Mouse (Mus musculus): ENCODE data around the gene Ptprd. TPM values are rescaled to one million over a fixed set of nuclear protein-coding genes. Genes with fewer than 3 reads are reported as not detected.

Gene Ptprd
- polyA plus RNA-seq, 1 experiment from 2014 or later: not detected

DNA sequence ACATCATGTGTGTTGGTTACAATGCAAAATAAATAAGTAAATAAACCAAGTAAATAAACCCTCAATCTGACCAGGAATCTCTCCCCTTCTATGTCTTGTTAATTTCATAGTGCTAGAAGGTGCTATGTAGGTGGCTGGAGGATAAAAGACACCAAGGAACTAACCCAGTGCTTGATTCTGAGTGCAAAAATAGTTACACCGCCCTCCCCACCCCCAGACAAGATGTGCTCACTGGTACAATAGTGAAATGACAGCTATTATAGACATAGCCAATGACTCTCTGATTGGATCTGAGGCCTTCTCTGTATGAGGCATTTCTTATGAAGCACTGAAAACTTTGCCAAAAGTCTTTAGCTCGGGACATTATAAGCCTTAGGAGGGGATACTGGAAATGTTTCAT, 1857.6 kb downstream of the Ptprd start:
- no peaks in the 10 kb centered on the region for H3K79me2 ChIP-seq (ENCODE audit: inconsistent target)
- H3K27ac ChIP-seq: no peak overlapping the region
- 66% methylated on average over 2 of the region's 2 CpGs for WGBS (ENCODE audit: missing documents)
- no peak overlapping the region for H3K4me3 ChIP-seq (ENCODE audit: inconsistent target)
- H3K36me3 ChIP-seq (ENCODE audit: inconsistent target): no peaks in the 10 kb centered on the region

DNA sequence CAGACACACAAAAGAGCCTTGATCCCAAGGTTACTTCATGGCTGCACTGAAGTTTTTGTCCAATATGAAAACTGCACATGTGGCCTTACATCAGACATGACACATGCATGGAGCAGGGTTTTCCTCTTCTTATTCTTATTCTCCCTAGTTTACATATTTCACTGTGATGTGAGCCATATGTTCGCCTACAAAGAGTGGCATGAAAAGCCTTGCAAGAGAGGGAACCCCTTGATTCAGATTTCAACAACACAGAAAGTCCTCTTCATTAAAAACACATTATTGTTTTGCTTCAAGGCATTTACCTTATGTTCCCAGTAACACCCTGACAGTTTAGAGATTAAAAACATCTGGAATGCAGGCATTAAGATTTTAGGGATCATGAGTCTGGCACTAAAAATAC, 1859.3 kb downstream of the Ptprd start:
- Histone ChIP-seq H3K27ac (no peak overlapping the region), H3K79me2 (ENCODE audit: inconsistent target) (no peaks in the 10 kb centered on the region), H3K36me3 (ENCODE audit: inconsistent target) (no peaks in the 10 kb centered on the region), H3K4me3 (ENCODE audit: inconsistent target) (no peak overlapping the region)
- 33% methylated on average over 1 of the region's 1 CpGs for WGBS (ENCODE audit: missing documents)

DNA sequence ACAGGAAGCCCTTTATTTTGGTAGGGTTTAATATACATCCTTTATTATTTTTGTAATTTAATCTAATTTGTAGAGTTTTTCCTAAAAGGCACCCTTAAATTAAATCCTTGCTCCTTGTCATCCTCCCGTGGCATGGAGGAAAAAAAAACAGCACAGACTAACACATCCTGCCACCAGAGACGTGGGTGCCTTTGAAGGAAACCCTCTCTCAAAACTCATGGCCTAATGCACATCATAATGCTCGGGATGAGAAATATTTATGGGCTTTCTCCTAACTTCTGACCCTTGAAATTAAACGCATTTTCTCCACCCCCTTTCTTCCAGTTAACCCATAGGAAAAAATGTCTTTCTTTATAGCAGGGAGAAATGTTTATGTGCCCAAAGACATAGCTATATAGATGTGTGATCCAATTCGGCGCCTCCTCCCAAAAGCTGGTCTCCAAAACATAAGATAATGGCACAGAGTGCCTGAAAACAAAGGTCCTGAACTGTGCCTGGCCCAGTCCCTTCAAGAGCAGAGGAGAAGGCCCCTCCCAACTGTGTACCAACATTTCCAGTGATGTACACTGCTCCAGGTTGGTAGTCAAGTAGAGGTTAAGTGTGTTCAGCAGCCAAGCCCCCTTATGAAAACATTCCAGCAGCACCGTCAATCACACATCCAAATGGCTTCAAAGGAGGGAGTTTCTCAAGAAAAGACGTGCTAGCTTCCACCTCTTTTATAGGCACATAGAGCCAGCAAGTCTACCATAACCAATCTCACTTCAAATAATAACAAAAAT, 1860.4 kb downstream of the Ptprd start:
- Histone ChIP-seq H3K4me3 (ENCODE audit: inconsistent target) (no peak overlapping the region), H3K27ac (no peak overlapping the region), H3K79me2 (ENCODE audit: inconsistent target) (no peaks in the 10 kb centered on the region), H3K36me3 (ENCODE audit: inconsistent target) (no peaks in the 10 kb centered on the region)
- WGBS (ENCODE audit: missing documents): 78% methylated on average over 8 of the region's 8 CpGs

DNA sequence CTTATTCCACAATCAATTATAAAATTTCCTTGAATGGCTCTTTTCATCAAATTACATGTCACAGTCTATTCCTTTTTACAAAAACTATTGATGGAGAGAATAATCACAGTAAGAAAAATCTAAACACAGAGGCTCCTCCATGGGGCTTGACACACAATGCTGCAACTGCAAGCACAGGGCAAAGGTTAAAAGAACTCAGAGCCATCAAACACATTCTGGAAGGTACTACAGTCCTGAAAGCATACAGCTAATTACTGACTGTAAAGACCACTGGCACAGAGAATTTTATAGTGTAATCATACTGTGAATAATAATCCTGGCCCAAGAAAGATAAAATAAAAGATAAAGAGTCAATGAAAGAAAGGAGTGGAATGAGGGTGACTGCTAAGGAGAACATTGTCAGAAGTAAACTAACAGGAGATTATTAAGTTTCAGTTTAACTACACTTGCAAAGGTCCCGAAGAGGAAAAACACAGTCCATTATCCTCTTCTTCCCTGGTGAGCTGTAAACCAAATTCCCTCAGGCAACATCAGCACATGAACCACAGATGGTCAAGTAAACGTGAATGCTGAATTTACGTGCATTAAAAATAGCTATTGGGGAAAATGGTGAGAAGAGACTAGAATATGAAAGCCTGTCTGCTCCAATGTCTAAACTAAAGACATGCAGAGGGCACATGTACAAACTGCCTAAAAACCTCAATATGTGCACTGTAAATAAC, 1861.4 kb downstream of the Ptprd start:
- H3K4me3 ChIP-seq (ENCODE audit: inconsistent target): no peak overlapping the region
- 82% methylated on average over 3 of the region's 3 CpGs for WGBS (ENCODE audit: missing documents)
- no peak overlapping the region for H3K27ac ChIP-seq
- no peaks in the 10 kb centered on the region for H3K36me3 ChIP-seq (ENCODE audit: inconsistent target)
- no peaks in the 10 kb centered on the region for H3K79me2 ChIP-seq (ENCODE audit: inconsistent target)

DNA sequence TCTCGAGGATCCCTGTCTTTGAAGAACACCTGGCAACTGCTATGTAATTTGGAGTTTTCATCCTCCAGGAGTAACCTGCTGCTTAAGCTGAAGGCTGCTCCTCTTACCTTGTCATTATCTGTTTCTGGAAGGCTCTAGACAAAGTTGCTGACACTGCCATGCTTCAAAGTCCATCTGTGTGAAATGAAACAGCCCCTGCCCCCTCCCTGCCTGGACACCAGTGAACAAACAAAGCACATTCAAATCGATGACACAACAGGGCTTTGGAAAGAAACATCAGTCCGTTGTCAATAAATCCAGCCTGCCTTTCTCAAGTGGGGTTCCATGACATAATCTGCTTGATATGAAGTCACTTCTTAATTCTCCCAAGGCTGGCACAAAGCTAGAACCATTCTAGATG, 1867.7 kb downstream of the Ptprd start:
- H3K36me3 ChIP-seq (ENCODE audit: inconsistent target): no peaks in the 10 kb centered on the region
- 78% methylated on average over 3 of the region's 3 CpGs for WGBS (ENCODE audit: missing documents)

DNA sequence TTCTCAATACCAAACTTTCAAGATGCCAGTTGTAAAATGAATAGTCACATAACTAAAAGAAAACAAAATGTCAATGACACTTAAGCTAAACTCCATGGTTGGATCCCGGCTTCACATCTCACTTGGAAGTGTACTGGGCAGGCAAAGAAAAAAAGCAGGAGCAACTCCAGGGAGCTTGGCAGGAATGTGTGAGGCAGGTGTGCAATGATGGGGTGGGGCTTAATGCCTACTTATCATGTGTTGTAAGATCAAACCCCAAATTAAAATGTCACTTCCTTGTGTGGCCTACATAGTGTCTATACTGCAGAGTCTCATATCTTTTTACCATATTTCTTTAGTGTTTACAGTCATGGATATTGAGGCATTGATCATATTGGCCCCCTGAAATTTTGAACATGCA, 1873.8 kb downstream of the Ptprd start:
- 100% methylated on average over 1 of the region's 1 CpGs for WGBS (ENCODE audit: missing documents)
- no peak overlapping the region for H3K27ac ChIP-seq
- no peak overlapping the region for H3K4me3 ChIP-seq (ENCODE audit: inconsistent target)
- H3K79me2 ChIP-seq (ENCODE audit: inconsistent target): no peaks in the 10 kb centered on the region
- no peaks in the 10 kb centered on the region for H3K36me3 ChIP-seq (ENCODE audit: inconsistent target)

More for the DNA sequence above, 1867.7 kb downstream of the Ptprd start:
- H3K79me2 ChIP-seq (ENCODE audit: inconsistent target): no peaks in the 10 kb centered on the region
- no peak overlapping the region for H3K4me3 ChIP-seq (ENCODE audit: inconsistent target)
- H3K27ac ChIP-seq: no peak overlapping the region

DNA sequence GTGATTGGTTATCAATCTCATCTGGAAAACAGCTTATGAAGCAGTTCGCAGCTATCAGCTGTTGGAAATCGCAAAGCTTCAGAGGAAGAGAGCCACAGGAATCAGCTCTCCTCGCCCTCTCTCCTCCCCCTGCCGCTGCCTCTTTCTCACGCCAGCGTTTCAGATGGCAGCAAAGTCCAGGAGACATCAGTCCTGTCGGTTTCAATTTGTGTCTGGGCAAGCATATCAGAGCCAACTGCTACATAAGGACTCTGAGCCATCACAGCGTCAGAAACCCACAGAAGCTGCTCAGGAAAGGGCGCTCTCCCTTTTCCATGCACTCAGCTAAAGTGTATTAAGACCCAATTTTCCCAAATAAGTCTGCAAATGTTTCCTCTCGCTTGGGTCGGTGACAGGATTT, 1884.4 kb downstream of the Ptprd start:
- Histone ChIP-seq H3K27ac (no peak overlapping the region), H3K4me3 (ENCODE audit: inconsistent target) (no peak overlapping the region), H3K36me3 (ENCODE audit: inconsistent target) (no peaks in the 10 kb centered on the region), H3K79me2 (ENCODE audit: inconsistent target) (no peaks in the 10 kb centered on the region)
- 43% methylated on average over 11 of the region's 11 CpGs for WGBS (ENCODE audit: missing documents)

DNA sequence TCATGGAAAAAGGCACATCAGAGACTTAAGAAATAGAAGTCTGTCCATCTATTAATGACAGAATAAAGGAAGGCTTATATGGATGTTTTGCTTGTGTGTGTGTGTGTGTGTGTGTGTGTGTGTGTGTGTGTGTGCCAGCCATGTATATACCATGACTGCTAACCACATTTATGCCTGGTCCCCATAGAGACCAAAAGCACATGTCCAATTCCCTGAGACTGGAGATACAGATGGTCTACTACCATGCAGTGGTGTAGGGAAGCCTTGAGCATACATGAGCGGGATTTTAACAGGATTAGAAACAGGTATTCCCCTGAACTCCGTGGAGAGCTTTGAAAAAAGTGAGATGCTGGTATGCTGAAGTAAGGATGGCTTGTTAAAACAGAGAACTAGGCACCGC, 1886.1 kb downstream of the Ptprd start:
- no peak overlapping the region for H3K27ac ChIP-seq
- no peak overlapping the region for H3K4me3 ChIP-seq (ENCODE audit: inconsistent target)
- WGBS (ENCODE audit: missing documents): 79% methylated on average over 3 of the region's 3 CpGs
- no peaks in the 10 kb centered on the region for H3K36me3 ChIP-seq (ENCODE audit: inconsistent target)
- H3K79me2 ChIP-seq (ENCODE audit: inconsistent target): no peaks in the 10 kb centered on the region

DNA sequence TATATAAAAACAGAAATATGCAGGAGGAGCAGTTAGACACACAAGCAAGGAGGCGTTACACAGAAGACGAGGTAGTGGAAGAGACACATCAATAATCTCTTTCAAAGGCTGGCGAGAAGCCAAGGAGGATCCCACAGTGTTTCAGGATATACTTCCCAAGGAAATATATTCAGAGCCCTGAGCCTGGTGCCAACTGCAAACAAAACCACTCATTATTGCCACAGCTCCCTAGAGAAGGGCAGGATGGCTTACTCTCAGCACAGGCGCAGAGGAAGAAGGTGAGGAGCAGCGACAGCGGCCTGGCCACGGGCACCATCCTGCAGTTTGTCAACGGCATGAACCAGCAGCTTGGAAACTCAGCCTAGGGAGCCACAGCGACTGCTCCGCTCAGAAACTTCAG, 1886.8 kb downstream of the Ptprd start:
- WGBS (ENCODE audit: missing documents): 87% methylated on average over 8 of the region's 10 CpGs
- H3K79me2 ChIP-seq (ENCODE audit: inconsistent target): no peaks in the 10 kb centered on the region
- H3K36me3 ChIP-seq (ENCODE audit: inconsistent target): no peaks in the 10 kb centered on the region
- H3K27ac ChIP-seq: no peak overlapping the region
- H3K4me3 ChIP-seq (ENCODE audit: inconsistent target): no peak overlapping the region

DNA sequence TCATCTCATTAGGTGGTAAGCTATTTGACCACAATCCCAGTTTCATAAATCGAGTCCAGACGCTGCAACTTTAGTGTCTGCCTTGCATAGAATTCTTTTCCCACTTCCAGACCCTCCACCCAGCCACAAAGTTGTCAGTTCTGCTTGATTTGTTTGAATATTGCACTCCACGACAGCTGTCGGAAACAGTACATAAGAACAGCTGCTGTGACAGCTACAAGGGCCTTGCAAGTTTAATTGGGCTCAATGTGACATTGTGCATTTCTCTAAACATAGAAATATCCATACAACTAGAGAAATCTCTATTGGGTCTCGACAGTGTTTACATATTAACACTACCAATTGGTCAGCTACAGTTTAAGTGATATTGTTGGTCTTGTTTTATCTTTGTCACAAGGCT, 1887.3 kb downstream of the Ptprd start:
- Histone ChIP-seq H3K27ac (no peak overlapping the region), H3K36me3 (ENCODE audit: inconsistent target) (no peaks in the 10 kb centered on the region), H3K79me2 (ENCODE audit: inconsistent target) (no peaks in the 10 kb centered on the region), H3K4me3 (ENCODE audit: inconsistent target) (no peak overlapping the region)
- WGBS (ENCODE audit: missing documents): 85% methylated on average over 5 of the region's 5 CpGs

DNA sequence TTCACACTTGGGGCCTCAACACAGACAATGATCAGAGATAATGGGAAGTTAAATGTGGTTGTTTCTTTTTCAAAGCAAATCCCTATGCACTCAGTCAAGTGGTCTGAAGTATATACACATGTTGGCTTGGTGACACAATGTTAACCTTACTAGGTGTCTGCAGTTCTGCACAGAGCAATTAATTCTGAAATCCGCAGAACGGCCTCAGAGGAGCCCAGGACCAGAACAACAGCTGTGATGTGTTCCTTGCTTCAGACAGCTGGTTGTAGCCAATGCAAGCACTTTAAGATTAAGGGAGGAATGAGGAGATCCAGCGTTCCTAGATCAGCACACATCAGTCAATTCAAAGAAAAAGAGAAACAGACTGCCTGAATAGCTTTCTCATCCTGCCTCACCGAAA, 1891.9 kb downstream of the Ptprd start:
- Histone ChIP-seq H3K79me2 (ENCODE audit: inconsistent target) (no peaks in the 10 kb centered on the region), H3K36me3 (ENCODE audit: inconsistent target) (no peaks in the 10 kb centered on the region), H3K4me3 (ENCODE audit: inconsistent target) (no peak overlapping the region), H3K27ac (no peak overlapping the region)
- WGBS (ENCODE audit: missing documents): 86% methylated on average over 4 of the region's 4 CpGs

DNA sequence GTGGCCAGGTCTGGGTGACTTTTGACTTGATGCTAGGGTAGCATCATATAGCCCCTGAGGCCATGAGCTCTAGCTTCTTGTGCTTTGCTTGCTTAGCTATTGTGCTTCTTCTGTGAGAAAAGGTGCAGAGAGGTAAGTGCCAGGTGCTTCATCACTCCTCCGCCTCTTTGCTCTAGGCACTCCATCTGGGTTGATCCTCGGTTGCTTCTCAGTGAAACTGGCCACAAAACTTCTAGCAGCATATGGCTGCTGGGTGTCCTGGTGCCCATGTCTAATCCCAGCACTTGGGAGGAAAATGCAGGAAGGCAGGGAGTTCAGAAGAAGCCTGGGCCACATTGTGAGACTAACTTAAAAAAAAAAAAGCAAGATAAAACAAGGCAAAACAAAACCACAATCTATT, 1895.8 kb downstream of the Ptprd start:
- no peaks in the 10 kb centered on the region for H3K79me2 ChIP-seq (ENCODE audit: inconsistent target)
- no peak overlapping the region for H3K4me3 ChIP-seq (ENCODE audit: inconsistent target)
- H3K36me3 ChIP-seq (ENCODE audit: inconsistent target): no peaks in the 10 kb centered on the region
- H3K27ac ChIP-seq: no peak overlapping the region
- WGBS (ENCODE audit: missing documents): 92% methylated on average over 2 of the region's 2 CpGs

DNA sequence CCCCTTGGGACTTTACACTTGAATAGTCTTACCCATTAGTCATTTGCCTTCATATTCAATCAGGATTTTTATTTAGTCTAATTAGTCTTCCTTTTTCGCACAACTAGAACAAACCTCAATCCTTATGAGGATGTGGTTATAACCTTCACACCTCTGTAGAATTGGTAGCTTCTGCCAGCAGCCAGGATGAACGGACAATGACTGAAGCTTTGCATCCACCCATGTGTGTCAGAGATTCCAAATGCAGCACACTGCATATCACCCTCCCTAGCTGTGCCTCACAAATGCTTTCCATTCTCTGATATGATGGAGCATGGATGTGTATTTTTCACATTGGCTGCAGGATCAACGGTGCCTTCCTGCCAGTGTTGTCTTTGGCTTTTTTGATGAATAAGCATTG, 1898.0 kb downstream of the Ptprd start:
- WGBS (ENCODE audit: missing documents): 85% methylated on average over 3 of the region's 3 CpGs

DNA sequence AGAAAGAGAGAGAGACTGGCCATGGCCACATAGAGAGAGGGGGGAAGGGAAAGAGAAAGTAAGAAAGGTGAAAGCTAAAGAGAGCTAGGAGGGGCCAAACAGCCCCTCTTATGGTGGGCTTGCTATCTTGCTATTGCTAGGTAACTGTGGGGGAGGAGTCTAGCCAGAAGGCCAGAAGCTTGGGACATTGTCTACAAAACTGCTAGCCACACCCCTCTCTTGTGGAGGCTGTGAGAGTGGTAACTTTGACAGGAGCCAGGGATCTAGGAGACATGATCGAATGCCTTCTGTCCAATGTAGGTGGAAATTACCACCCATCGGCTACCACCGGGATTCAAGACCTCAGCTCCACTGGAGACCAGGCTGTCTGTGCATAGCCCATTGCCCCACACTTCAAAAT, 1899.2 kb downstream of the Ptprd start:
- H3K36me3 ChIP-seq (ENCODE audit: inconsistent target): no peaks in the 10 kb centered on the region
- no peaks in the 10 kb centered on the region for H3K79me2 ChIP-seq (ENCODE audit: inconsistent target)
- H3K4me3 ChIP-seq (ENCODE audit: inconsistent target): no peak overlapping the region
- WGBS (ENCODE audit: missing documents): 93% methylated on average over 3 of the region's 3 CpGs
- H3K27ac ChIP-seq: no peak overlapping the region

More for the DNA sequence above, 1898.0 kb downstream of the Ptprd start:
- Histone ChIP-seq H3K4me3 (ENCODE audit: inconsistent target) (no peak overlapping the region), H3K27ac (no peak overlapping the region), H3K36me3 (ENCODE audit: inconsistent target) (no peaks in the 10 kb centered on the region), H3K79me2 (ENCODE audit: inconsistent target) (no peaks in the 10 kb centered on the region)

DNA sequence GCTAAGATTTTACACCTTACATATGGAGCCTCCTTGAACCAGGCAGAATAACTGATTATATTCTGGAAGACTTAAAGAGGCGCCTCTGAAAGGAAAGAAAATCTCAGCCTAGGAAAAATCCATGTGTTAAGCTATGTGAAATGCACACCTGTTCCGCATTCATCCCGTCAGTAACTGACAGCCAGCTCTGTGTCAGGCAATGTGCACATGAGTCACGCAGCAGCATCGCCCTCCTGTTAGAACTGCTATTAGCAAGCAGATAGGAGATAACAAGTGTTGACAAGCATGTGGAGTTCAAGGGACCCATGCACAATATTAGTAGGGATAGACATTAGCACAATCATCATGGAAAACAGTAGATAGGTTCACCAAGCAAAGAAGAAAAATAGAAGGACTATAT, 1905.8 kb downstream of the Ptprd start:
- H3K27ac ChIP-seq: no peak overlapping the region
- WGBS (ENCODE audit: missing documents): 87% methylated on average over 5 of the region's 5 CpGs
- no peak overlapping the region for H3K4me3 ChIP-seq (ENCODE audit: inconsistent target)
- no peaks in the 10 kb centered on the region for H3K36me3 ChIP-seq (ENCODE audit: inconsistent target)
- no peaks in the 10 kb centered on the region for H3K79me2 ChIP-seq (ENCODE audit: inconsistent target)
